Mouse (Mus musculus) lung, postnatal 0 days (tissue): ENCODE results near the gene Pygm. TPM values are rescaled to one million over a fixed set of nuclear protein-coding genes. Genes with fewer than 3 reads are reported as not detected.

Experiments
- ATAC-seq: fragments of 200-750 bp; cut with Nextera tagmentation; 2 replicates; pipeline ENCODE4 v1.8.0; 2017; ENCODE audit warnings: moderate library complexity
- DNase-seq: peaks from one replicate; pipeline ENCODE4 v3.0.0-alpha.2; 2016; ENCODE audit warnings: low spot score
- H3K27ac ChIP-seq: fragments of 300-500 bp; sonication (generic); 2 replicates; pipeline ENCODE4 v1.5.1; 2014; ENCODE audit warnings: antibody characterized with exemption, mild to moderate bottlenecking, low read length, mixed read lengths
- H3K27me3 ChIP-seq: fragments of 300-500 bp; sonication (generic); replicated peaks from 2 replicates; pipeline ENCODE4 v1.6.1; 2014; ENCODE audit warnings: low read length, mixed read lengths; ENCODE audit not compliant: insufficient read depth
- H3K36me3 ChIP-seq: fragments of 300-500 bp; sonication (generic); 2 replicates; pipeline ENCODE4 v1.6.1; 2014; ENCODE audit warnings: low read length, mixed read lengths; ENCODE audit not compliant: insufficient read depth
- H3K4me1 ChIP-seq: fragments of 300-500 bp; sonication (generic); 2 replicates; pipeline ENCODE4 v1.6.1; 2014; ENCODE audit warnings: antibody characterized with exemption, low read depth, low read length, mixed read lengths; ENCODE audit not compliant: insufficient read depth
- H3K4me2 ChIP-seq: fragments of 300-500 bp; sonication (generic); replicated peaks from 2 replicates; pipeline ENCODE4 v1.6.1; 2014; ENCODE audit warnings: low read depth, mild to moderate bottlenecking, low read length, moderate library complexity, mixed read lengths
- H3K4me3 ChIP-seq: fragments of 300-500 bp; sonication (generic); 2 replicates; pipeline ENCODE4 v1.5.1; 2014; ENCODE audit warnings: low read depth, low read length
- H3K9ac ChIP-seq: fragments of 300-500 bp; sonication (generic); replicated peaks from 2 replicates; pipeline ENCODE4 v1.6.1; 2014; ENCODE audit warnings: low read depth, mild to moderate bottlenecking
- H3K9me3 ChIP-seq: fragments of 300-500 bp; sonication (generic); 2 replicates; pipeline ENCODE4 v1.6.1; 2016; ENCODE audit warnings: low read length, mixed read lengths
- CTCF ChIP-seq: IDR thresholded peaks from 2 replicates; pipeline ENCODE4 v1.5.1; 2016; ENCODE audit warnings: antibody characterized with exemption, mild to moderate bottlenecking
- EP300 ChIP-seq: IDR thresholded peaks from 2 replicates; pipeline ENCODE4 v1.6.1; 2016; ENCODE audit warnings: antibody characterized with exemption, mild to moderate bottlenecking, control low read depth
- WGBS: fragments of 180-500 bp; shearing (Covaris S2); extraction: QIAGEN DNeasy Blood & Tissue Kit; methylation state at CpG from one replicate; pipeline ENCODE4 v1.1.7; 2014; 5-methylcytosine and 5-hydroxymethylcytosine counted together
- polyA plus RNA-seq: library from polyadenylated mRNA; unstranded; fragments of >200 nt; fragmentation: Nextera tagmentation; extraction: Ambion mirVana; gene quantifications from 2 replicates; pipeline ENCODE4 v1.2.1, GENCODE M21; 2015

The Pygm gene
- polyA plus RNA-seq, 1 experiment from 2014 or later, result 20.5 TPM

- Histone ChIP-seq H3K27me3 (no peaks in the 10 kb centered on the region), H3K36me3 (peaks cover 54% of the 10 kb centered on the region), H3K4me2 (no peak overlapping the region), H3K9me3 (no peaks in the 10 kb centered on the region), H3K4me3 (no peak overlapping the region), H3K9ac (no peak overlapping the region), H3K4me1 (no peaks in the 10 kb centered on the region), H3K27ac (no peak overlapping the region)
- TF ChIP-seq EP300 (no peak), CTCF (no peak)
- 98% methylated on average over 10 of the region's 10 CpGs for WGBS
- ATAC-seq (no peak), DNase-seq (no peak)
Measured at GRCm38 (mm10) chr19:6374571-6374970, 9.6 kb upstream of the Pygm start.

GRCm38 (mm10) chr19:6375423-6376254 lies 8.6 kb upstream of the Pygm start:
- ATAC-seq, result no peak
- no peak for TF ChIP-seq CTCF
- TF ChIP-seq EP300, result no peak
- 89% methylated on average over 38 of the region's 42 CpGs for WGBS

GRCm38 (mm10) chr19:6376255-6376564 lies 8.0 kb upstream of the Pygm start:
- no peak for ATAC-seq
- H3K4me2 ChIP-seq, result no peak overlapping the region
- WGBS, result 74% methylated on average over 14 of the region's 14 CpGs
- no peaks in the 10 kb centered on the region for H3K4me1 ChIP-seq
- TF ChIP-seq EP300, result no peak
- TF ChIP-seq CTCF, result peak; percentile 78
- H3K27ac ChIP-seq, result no peak overlapping the region
- H3K9ac ChIP-seq, result no peak overlapping the region
- H3K36me3 ChIP-seq, result peaks cover 50% of the 10 kb centered on the region
- DNase-seq, result peak; percentile 39
- H3K4me3 ChIP-seq, result no peak overlapping the region
- H3K9me3 ChIP-seq, result no peaks in the 10 kb centered on the region
- no peaks in the 10 kb centered on the region for H3K27me3 ChIP-seq

More at GRCm38 (mm10) chr19:6375423-6376254, 8.6 kb upstream of the Pygm start:
- Histone ChIP-seq H3K27me3 (no peaks in the 10 kb centered on the region), H3K4me2 (no peak overlapping the region), H3K9ac (no peak overlapping the region), H3K27ac (no peak overlapping the region), H3K4me1 (no peaks in the 10 kb centered on the region), H3K4me3 (no peak overlapping the region), H3K36me3 (peaks cover 52% of the 10 kb centered on the region), H3K9me3 (no peaks in the 10 kb centered on the region)
- no peak for DNase-seq

GRCm38 (mm10) chr19:6376643-6377042 lies 7.6 kb upstream of the Pygm start:
- H3K27ac ChIP-seq, result no peak overlapping the region

GRCm38 (mm10) chr19:6377327-6378040 lies 6.7 kb upstream of the Pygm start:
- Histone ChIP-seq H3K36me3 (peaks cover 37% of the 10 kb centered on the region), H3K27me3 (no peaks in the 10 kb centered on the region), H3K9ac (no peak overlapping the region), H3K9me3 (no peaks in the 10 kb centered on the region), H3K4me3 (no peak overlapping the region), H3K27ac (no peak overlapping the region), H3K4me1 (no peaks in the 10 kb centered on the region; the same call in 1 of the 2 replicates), H3K4me2 (no peak overlapping the region)
- 83% methylated on average over 11 of the region's 11 CpGs for WGBS
- ATAC-seq (no peak), DNase-seq (no peak)
- no peak for TF ChIP-seq EP300
- no peak for TF ChIP-seq CTCF

More at GRCm38 (mm10) chr19:6376643-6377042, 7.6 kb upstream of the Pygm start:
- Histone ChIP-seq H3K4me2 (no peak overlapping the region), H3K4me1 (no peaks in the 10 kb centered on the region), H3K27me3 (no peaks in the 10 kb centered on the region), H3K4me3 (no peak overlapping the region), H3K36me3 (peaks cover 45% of the 10 kb centered on the region), H3K9me3 (no peaks in the 10 kb centered on the region), H3K9ac (no peak overlapping the region)
- 61% methylated on average over 2 of the region's 2 CpGs for WGBS
- no peak for ATAC-seq
- TF ChIP-seq EP300, result no peak
- no peak for TF ChIP-seq CTCF
- DNase-seq, result no peak

- Histone ChIP-seq H3K27me3 (no peaks in the 10 kb centered on the region), H3K27ac (no peak overlapping the region), H3K4me2 (no peak overlapping the region), H3K9me3 (no peaks in the 10 kb centered on the region), H3K9ac (no peak overlapping the region), H3K4me1 (peaks cover 14% of the 10 kb centered on the region; the same call in 1 of the 2 replicates), H3K4me3 (no peak overlapping the region), H3K36me3 (peaks cover 13% of the 10 kb centered on the region)
- ATAC-seq, result peak; percentile 8; the same call in 1 of the 2 replicates
- TF ChIP-seq EP300 (no peak), CTCF (0 out of 2 replicates have a peak, but pooled peaks have one; percentile 18)
- WGBS, result 87% methylated on average over 9 of the region's 9 CpGs
- peak; percentile 76 for DNase-seq
Measured at GRCm38 (mm10) chr19:6380411-6381166, 3.6 kb upstream of the Pygm start.
